Mouse (Mus musculus) thymus, postnatal 36 days (tissue): Measurements from ENCODE around the gene Sec24b.
A peak's percentile ranks its signal among the peaks of the same experiment; 100 is the strongest.

ENCODE experiments used
- DNase-seq, 2 experiments: peaks; one replicate each; pipeline ENCODE4 v3.0.0; 2022; ENCODE audit warnings: mixed read lengths in 2 of 2

Gene Sec24b

DNA sequence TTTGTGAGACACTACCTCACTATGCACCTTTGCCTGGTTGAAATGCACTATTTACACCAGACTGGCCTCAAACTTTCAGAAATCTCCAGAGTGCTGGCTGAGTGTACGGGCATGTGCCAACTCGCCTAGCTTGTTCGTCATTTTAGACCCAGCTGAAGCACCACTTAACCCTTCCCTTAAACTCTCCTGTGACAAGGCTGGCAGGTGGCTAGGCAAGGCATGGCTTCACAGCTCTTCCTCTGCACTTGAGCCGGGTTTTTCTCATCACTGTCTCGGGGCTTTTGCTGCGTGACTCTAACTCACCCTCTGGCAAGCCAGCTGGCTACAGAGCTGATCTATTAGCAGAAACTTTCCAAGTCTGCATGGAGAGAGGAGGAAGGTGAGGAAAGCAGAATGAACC lies 6.8 kb downstream of the Sec24b start:
- DNase-seq, result no peak

GRCm38 (mm10) chr3:130053340-130054066 lies 7.8 kb downstream of the Sec24b start:
- no peak for DNase-seq

- no peak for DNase-seq
These were observed 8.6 kb downstream of the Sec24b start for GRCm38 (mm10) chr3:130052541-130053298.

- DNase-seq, result no peak
These were observed 9.2 kb downstream of the Sec24b start for GRCm38 (mm10) chr3:130052116-130052515.

DNA sequence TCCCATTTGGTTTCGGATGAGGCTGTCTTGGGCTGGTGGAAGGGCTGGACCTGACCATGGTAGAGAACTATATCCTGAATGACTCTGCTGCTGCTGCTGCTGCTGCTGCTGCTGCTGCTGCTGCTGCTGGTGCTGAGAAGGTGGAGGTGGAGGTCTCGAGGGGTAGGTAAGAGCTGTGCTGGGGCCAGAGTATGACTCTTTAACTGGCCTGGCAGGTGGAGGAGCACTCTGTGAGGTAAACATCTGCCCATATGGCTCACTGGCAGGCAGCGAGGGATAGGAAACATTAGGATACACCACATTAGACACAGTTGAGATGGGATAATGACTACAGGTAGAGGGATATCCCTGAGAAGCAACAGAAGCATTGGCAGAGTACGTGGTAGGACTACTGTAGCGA lies 20.6 kb downstream of the Sec24b start:
- no peak for DNase-seq

DNA sequence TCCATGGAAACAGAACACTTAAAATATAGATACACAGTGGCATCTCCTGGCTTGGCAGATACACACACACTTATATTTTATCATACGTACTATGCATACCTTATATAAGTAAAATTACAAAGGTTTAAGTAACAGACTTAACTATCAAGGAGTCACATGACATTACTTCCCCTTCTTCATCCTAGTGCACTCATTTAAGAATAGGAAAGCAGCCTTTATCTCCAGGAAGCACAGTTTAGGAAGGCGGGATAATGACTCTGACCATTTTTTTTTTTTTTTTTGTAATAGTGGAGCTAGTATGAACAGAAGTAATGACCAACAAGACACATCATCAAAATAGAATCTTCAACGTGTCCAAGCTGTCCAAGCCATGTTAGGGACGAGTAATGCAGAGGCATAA lies 21.3 kb downstream of the Sec24b start:
- no peak for DNase-seq

- DNase-seq, result no peak
These were observed 32.6 kb downstream of the Sec24b start for GRCm38 (mm10) chr3:130028741-130029140.

GRCm38 (mm10) chr3:130026181-130026580 lies 35.2 kb downstream of the Sec24b start:
- no peak for DNase-seq

GRCm38 (mm10) chr3:130025556-130025955 lies 35.8 kb downstream of the Sec24b start:
- DNase-seq, result no peak

DNA sequence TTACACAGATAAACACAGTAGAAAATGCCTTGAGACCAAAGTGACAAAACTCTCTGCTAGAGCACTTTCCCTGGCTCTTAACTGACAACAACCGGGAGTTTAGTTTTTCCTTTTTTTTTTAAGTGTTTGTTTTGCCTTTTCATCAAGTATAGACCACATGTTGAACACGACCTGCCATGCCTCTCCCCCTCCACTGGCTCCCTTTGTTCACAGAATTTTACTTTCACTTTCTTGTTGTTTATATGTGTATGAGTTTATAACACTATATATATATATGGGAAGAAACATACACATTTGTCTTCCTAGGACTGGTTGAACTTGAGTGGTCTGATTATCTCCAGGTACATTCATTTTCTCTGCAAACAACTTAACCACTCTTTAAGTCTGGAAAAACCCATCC lies 48.4 kb downstream of the Sec24b start:
- DNase-seq, result no peak

DNA sequence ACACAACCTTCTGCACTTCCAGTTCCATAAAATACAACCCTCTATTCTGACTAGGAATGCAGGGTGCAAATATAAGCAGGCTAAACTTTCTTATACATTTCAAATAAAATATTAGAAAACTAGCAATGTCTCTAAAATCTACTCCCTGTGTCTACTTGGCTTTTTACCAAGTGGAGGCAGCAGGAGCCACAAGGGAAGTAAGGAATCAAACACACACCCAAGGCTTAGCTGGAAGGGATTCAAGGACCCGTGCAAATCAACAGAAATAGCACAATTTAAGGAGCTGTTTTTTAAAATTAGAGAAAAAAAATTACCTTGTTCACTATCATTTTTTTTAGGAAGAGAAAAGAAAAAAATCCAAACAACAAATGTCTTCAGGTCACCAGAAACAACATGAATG lies 50.1 kb downstream of the Sec24b start:
- DNase-seq, result no peak

DNA sequence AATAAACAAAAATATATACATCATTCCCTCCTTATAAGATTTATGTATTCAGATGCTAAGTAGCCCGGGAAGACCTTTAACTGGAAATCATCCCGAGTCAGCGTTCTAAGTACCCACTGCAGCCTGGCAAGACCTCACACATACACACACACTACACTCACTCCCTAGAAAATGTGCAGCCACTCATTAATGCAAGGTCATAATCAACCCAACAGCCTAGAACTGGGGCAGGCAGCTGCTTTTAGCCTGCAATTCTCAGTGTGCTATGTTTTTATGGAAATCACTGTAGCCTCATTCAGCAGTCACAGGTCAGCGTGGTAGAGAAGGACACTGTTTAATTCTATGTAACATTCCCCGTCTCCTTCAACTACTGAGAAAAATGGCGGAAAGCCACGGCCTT lies 55.2 kb downstream of the Sec24b start:
- no peak for DNase-seq

- DNase-seq, result no peak
These were observed 60.4 kb downstream of the Sec24b start for GRCm38 (mm10) chr3:130000926-130001325.

DNA sequence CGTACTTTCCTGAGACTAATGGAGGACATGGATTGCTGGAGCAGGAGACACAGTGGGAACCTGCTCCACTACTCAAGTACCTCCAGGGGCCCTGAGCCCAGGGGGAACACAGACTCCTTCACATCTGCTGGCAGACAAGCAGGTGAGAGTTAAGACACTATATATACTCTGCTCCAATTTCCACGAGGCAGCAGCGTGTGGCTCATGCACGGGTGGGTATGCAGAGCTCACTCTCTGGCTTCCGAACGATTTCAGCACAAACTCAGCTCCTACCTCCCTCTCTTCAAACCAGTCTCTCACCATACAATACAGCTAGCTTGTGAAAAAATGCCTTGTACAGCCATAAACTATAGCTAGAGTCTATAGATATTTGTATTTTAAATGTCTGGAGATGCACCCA lies 62.8 kb downstream of the Sec24b start:
- no peak for DNase-seq

DNA sequence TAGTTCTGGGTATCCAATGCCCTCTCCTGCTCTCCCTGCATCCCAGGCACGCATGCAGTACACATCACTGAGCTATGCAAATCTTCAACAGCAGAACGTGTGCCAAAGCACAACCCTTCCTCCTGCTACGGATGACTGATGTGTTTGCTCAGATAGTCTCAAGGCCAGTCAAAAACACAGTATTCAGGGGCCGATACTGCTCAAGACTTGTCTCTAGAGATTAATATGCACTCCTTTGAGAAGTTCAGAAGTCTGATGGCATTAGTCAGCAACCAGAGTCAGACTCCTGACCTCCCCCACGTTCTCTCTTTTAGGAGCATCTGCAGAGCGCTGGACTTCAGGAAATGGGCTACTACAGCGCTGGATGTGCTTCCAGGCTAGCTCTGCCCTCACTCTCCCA lies 63.4 kb downstream of the Sec24b start:
- no peak for DNase-seq

DNA sequence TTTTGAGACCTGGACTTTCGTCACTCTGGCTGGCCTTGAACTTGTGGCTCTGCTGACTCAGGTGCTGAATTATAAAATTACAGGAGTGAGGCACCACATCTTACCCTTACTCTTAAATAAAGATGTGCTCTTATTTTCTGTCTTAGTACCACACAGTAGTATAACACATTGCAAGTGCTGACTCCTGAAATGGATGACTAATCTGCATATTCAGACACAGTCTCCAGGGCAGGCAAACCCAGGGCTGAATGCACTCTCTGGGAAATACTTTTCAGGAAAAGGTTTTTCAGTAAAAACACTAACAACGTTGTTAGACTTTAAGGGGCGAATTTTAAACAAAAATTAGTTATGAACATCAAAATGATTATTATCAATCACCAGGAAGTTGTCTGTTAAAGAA lies 64.0 kb downstream of the Sec24b start:
- DNase-seq, result no peak

DNA sequence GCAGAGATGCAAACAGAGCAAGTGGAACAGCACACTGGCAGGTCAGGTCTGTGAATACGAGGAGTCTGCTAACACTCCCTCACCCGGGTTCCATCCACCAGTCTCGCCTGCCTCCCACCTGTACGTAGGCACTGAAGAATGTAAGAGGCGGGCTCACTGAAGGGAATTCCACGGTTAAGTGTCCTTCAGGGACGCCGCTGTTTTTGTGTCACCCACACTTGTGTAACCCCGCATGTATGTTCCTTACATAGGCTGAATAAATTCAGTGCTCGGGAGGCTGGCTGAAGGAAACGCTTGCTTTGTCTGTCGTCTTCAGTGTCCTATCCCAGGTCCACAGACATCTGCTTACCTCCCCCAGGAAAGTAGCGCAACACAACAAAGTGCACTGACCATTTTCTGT lies 74.1 kb downstream of the Sec24b start:
- no peak for DNase-seq

DNA sequence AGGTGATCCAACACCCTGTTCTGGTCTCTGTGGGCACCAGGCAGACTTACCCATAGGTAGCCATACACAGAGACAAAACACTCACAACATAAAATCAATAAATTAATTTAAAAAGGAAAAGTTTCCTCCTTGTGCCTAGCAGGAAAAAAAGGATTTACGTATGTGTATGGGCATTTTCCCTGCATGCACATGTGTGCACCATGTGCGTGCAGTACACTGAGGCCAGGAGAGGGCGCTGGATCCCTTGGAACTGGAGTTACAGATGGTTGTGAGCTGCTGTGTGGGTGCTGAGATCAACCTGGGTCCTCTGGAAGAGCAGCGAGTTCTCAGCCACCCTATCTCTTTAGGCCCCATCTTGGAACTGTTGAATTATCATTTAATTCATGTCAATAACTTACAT lies 76.0 kb downstream of the Sec24b start:
- peak in 1 of 2 experiments; percentile 29 for DNase-seq

DNA sequence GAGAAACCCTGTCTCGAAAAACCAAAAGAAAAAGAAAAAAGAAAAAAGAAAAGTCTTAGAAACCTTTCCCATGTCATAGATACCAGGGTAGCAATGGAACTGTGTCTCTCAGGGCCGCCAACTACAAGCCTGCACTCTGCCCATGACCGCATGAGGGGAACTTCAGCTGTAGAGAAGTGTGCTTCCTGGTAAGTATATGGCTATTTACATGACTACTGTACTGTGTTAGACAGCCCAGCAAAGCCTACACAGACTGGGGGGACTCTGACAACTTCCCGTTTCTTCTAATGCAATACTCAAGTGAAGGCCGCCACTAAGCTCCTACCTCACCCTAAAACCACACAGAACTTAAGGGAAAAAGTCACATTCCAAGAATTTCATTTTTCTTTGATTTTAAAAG lies 76.6 kb downstream of the Sec24b start:
- no peak for DNase-seq

DNA sequence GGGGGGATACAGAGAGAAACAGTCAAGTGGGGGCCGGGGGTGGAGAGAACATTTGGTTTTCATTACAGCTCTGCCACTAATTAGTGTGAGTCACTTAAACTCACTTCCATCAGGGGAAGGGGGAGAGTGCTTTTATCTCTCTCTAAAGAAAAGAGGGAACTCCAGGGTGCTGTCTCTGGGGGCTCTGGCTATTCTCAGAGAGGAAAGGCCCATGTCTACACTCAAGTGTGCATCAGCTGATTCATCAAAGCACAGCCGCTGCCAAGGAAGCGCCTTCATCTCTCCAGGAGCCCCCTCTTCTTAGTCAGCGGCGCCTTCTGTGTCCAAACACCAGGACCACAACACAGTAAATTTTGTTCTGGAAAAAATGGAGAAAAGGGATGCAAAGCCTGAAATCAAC lies 79.1 kb downstream of the Sec24b start:
- DNase-seq, result no peak

DNA sequence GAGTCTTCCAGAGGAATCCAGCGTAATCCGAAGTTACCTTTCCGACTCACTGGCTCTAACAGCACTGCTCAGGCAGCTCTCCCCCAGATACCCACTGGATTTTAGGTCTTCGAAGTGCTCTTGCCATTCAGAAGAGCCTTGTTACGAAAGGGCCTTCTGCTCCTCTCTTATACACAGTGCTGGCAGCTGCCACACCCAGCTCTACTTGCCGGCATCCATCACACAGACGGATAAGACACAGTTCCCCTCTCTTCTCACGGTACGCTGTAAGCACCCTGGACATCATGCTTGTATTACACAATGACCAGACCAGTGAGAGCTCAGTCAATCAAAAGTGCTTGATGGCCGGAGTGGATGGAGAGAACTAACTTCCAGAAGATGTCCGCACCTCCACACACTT lies 79.6 kb downstream of the Sec24b start:
- DNase-seq, result no peak

DNA sequence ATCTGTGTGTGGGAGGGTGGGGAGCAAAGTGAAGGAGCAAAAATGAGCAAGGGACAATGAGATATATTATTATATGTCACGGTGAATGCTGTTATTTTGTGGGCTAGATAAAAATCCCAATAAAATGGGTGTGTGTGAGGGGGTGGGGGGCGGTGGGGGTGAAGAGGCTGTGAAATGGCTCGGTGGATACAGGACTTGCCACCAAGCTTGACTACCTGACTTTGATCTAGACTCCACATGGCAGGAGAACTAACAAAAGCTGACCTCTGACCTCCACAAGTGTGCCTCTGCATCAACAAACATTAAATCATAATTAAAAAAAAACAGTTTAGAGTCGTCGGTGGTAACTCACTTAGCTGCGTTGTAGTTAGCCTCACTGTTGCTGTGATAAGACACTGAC lies 81.8 kb downstream of the Sec24b start:
- DNase-seq, result no peak

GRCm38 (mm10) chr3:129978716-129979115 lies 82.6 kb downstream of the Sec24b start:
- no peak for DNase-seq

- no peak for DNase-seq
These were observed 85.0 kb downstream of the Sec24b start for GRCm38 (mm10) chr3:129976317-129976716.
